Mouse (Mus musculus) E14TG2a.4 (cell line): ENCODE measurements at regions not wholly inside any gene's neighbourhood (a gene's known extent, or its start where the extent isn't known, plus 50 kb on each side); places are given as distances from the start of the nearest gene placed in this dataset.

ENCODE experiments used
- H3K27me3 ChIP-seq: 2 replicates; pipeline ENCODE4 v1.6.1; 2014; ENCODE audit warnings: low read length, control low read depth; ENCODE audit not compliant: insufficient read depth
- H3K36me3 ChIP-seq: 2 replicates; pipeline ENCODE4 v1.6.1; 2014; ENCODE audit warnings: low read length, control low read depth; ENCODE audit not compliant: insufficient read depth
- H3K4me1 ChIP-seq: replicated peaks from 2 replicates; pipeline ENCODE4 v1.6.1; 2014; ENCODE audit warnings: low read depth, low read length, control low read depth
- H3K4me3 ChIP-seq: replicated peaks from 2 replicates; pipeline ENCODE4 v1.5.1; 2014; ENCODE audit warnings: mild to moderate bottlenecking, low read length
- H3K9me3 ChIP-seq: 2 replicates; pipeline ENCODE4 v1.6.1; 2014; ENCODE audit warnings: low read length, control low read depth
- CTCF ChIP-seq: conservative IDR thresholded peaks from 2 replicates; pipeline ENCODE4 v1.5.1; 2014; ENCODE audit warnings: low read length
- NANOG ChIP-seq: IDR thresholded peaks from 2 replicates; pipeline ENCODE4 v1.6.1; 2014; ENCODE audit warnings: borderline replicate concordance, low read length, mixed read lengths
- POU5F1 ChIP-seq: IDR thresholded peaks from 2 replicates; pipeline ENCODE4 v1.6.1; 2014; ENCODE audit warnings: low read length, borderline replicate concordance

DNA sequence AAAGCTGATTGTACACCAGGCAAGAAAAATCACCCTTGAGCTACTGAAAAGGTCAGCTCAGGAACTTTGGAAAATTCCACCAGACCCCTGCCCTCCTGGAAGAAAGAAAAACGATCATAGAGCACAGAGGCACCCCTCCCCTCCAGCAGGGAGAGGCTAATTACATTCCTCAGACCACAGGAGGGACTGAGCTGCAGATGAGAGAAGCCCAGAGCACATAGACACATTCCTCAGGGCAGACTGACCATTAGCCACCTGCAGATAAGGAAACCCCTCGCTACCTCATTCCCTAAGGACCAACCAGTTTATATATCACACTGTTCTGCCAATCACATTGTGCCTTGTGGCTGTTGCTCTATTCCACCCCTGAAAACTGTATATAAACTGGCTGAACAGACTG is 230.3 kb downstream of the Parp8 start:
- Histone ChIP-seq H3K9me3 (no peaks in the 10 kb centered on the region), H3K27me3 (no peaks in the 10 kb centered on the region), H3K4me3 (no peak overlapping the region), H3K36me3 (no peaks in the 10 kb centered on the region), H3K4me1 (no peaks in the 10 kb centered on the region)
- TF ChIP-seq CTCF (no peak), POU5F1 (no peak), NANOG (no peak)

DNA sequence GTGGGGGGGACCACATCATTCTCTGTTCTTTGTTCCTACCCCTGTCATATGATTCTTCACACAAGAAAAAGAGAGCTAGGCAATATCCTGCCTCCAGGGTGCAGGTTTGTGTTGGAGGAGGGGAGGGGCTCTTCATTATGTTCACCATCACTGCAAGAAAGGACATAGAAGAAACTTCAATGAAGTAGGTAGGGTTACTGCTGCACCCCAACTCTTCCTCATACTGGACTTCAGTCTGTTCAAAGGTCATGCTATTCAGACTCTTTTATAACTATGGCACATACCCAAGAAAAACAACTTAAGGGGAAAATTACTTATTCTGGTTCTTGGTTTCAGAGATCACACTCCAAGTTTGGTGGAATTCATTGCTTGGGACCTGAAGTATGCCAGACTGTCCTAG is 243.7 kb downstream of the Parp8 start:
- H3K36me3 ChIP-seq, result no peaks in the 10 kb centered on the region
- H3K4me3 ChIP-seq, result no peak overlapping the region
- TF ChIP-seq NANOG (no peak), CTCF (no peak), POU5F1 (no peak)
- no peaks in the 10 kb centered on the region for H3K4me1 ChIP-seq
- no peaks in the 10 kb centered on the region for H3K9me3 ChIP-seq
- no peaks in the 10 kb centered on the region for H3K27me3 ChIP-seq

DNA sequence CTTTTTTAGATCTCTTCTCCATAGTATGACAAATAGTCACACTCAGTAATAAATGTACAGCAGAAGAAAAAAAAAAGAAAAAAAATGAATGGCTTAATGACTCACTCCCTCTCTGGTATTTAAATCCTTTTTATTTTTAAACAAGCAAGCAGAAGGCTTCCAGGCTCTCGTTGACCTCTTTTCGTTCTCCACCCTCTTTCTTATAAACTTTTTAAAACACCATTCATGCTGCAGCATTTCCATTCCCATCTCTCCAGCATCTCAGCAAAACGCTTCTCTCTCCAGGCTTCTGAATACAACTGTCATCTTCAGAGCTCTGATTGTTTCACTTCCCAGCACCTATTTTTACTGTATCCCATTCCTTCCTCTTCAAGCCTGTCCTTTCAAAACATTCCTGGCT is 259.8 kb downstream of the Parp8 start:
- Histone ChIP-seq H3K27me3 (no peaks in the 10 kb centered on the region), H3K4me3 (no peak overlapping the region), H3K36me3 (no peaks in the 10 kb centered on the region), H3K4me1 (no peaks in the 10 kb centered on the region), H3K9me3 (no peaks in the 10 kb centered on the region)
- TF ChIP-seq NANOG, result no peak
- no peak for TF ChIP-seq POU5F1
- no peak for TF ChIP-seq CTCF

DNA sequence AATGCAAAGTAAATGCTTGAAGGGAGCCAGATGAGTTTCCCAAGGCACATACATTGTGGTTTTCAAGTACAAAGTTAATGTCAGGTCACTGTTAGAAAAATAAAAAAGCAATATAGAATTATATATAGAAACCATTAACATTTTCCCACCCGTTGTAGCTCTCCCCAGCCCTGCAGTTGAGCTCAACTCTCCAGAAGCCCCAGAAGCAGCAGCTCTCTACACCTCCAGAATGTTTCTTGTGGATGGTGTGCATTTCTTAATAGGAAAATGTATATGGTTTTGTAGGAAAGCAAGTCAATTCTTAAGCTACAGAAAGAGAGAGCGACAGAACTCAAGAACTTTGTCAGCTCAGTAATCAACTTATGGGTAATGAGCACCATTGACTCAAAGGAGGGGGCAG is 265.4 kb downstream of the Parp8 start:
- TF ChIP-seq NANOG (no peak), CTCF (no peak), POU5F1 (no peak)
- Histone ChIP-seq H3K4me3 (no peak overlapping the region), H3K27me3 (no peaks in the 10 kb centered on the region), H3K9me3 (no peaks in the 10 kb centered on the region), H3K36me3 (no peaks in the 10 kb centered on the region), H3K4me1 (no peaks in the 10 kb centered on the region)

DNA sequence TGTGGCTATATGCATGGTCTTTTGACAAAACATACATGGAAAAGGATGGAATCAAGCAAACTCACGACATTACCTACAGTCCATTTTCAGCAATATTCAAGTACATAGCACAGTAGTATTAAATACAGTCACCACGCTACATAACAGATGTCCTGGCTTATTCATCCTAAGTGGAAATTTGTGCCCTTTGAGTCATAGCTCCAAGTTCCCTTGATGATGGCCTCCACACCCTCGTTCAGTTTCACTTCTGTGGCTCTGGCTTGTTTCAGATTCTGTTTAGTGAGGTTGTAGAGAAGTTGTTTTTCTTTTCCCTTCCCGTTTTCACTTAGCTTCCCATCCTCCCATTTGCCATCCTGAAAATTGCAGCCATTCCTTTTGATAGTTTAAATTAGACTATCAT is 284.5 kb downstream of the Parp8 start:
- Histone ChIP-seq H3K4me1 (no peaks in the 10 kb centered on the region), H3K4me3 (no peak overlapping the region), H3K36me3 (no peaks in the 10 kb centered on the region), H3K27me3 (no peaks in the 10 kb centered on the region), H3K9me3 (no peaks in the 10 kb centered on the region)
- no peak for TF ChIP-seq CTCF
- TF ChIP-seq NANOG, result no peak
- TF ChIP-seq POU5F1, result no peak

DNA sequence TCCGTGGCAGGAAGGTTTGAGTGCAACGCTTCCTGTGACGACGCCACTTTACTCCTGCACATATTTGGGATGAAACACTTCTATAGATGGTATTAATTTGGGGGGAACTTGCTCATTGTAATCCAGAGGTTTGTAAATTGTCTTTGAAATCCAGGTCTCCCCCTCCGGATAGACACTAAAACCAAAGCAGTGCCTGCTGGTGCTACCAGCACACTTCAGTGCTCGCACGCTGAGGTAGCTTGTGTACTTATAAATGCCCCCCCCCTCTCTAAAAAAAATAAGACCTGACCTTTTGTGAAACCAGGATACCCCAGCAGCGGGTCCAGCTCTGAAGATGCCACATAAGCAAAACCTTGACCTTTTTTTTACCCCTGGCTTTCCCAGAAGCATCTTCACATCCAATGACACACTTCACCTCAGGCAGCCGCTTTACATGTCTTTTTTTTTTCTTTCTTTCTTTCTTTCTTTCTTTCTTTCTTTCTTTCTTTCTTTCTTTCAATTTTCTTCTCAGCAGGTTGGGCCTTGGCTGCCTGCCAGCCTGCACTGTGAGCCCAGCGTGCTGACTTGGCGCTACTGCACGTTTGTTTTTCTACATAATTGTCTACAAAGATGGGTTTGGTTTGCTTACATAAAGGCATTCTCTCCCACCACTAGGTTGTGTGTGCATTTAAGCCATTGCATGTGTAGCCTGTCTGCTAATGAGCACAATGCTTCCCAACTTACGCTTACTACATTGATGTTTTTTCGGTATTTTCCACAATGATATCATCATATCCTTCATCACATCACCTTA is 301.8 kb downstream of the Parp8 start:
- TF ChIP-seq NANOG (no peak), CTCF (no peak)
- Histone ChIP-seq H3K4me3 (no peak overlapping the region), H3K36me3 (no peaks in the 10 kb centered on the region), H3K9me3 (no peaks in the 10 kb centered on the region), H3K4me1 (no peaks in the 10 kb centered on the region), H3K27me3 (no peaks in the 10 kb centered on the region)

DNA sequence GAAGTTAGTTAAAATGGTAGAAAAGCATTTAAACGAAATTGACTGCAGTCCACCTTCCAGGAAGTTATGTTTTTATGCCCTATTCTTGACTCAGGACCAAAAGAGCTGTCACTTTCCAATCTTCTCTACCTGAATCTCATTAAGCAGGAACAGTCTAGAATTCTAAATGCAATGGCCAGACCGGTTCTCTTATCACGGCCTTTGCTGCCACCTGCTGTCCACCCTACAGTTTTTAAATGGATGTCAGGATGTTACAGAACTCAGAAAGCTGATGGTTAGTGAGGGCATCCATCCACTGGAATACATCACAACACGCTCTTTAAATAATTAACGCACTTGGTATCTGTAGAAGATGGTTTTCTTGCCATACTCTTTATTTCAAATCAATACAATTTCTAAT is 310.5 kb downstream of the Parp8 start:
- TF ChIP-seq POU5F1 (no peak), CTCF (peak; percentile 19; the same call in 1 of the 2 replicates)
- Histone ChIP-seq H3K36me3 (no peaks in the 10 kb centered on the region), H3K27me3 (peaks cover 21% of the 10 kb centered on the region), H3K9me3 (no peaks in the 10 kb centered on the region), H3K4me3 (no peak overlapping the region), H3K4me1 (peaks cover 11% of the 10 kb centered on the region)

DNA sequence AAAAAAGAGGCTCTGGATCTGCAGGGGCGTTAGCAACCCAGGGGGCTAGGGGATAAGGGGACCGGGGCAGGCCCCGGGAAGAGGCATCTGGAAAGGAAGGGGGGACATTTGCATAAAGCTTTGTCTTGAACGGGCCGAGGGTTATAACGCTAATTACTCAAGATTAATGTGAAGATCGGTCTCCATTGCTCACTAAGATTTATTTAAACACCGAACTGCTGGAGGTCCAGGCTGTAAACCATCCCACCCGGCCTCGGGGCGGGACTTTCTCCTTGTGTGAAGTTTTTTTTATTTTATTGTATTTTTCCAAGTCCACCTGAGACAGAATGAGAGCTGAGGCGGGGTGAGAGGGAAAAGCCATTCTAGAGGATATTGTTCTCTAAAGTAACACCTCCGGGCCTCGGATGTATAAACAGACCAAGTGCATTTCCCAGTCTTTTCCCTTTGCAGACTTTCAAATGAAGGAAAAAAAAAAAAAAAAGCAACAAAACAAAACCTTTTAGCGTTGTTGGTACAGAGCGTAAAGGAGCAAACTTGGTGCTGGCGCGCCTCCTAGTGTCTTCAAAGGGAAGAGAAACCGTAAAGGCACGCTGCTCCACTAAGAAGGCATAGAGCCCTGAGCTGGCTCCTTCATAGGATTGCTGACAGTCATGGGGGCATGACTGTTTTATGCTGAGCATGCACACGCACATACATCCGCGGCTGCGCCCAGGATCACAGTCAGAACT is 313.3 kb downstream of the Parp8 start:
- TF ChIP-seq POU5F1, result no peak
- TF ChIP-seq NANOG, result peak; percentile 54; the same call in 1 of the 2 replicates
- TF ChIP-seq CTCF, result peak; percentile 49
- Histone ChIP-seq H3K4me1 (peaks cover 21% of the 10 kb centered on the region), H3K4me3 (peak overlapping the region; percentile 46), H3K9me3 (no peaks in the 10 kb centered on the region), H3K36me3 (no peaks in the 10 kb centered on the region), H3K27me3 (peaks cover 44% of the 10 kb centered on the region)
